Mouse (Mus musculus) midbrain, embryonic 16.5 days (tissue): Measurements from ENCODE around the gene Acsm3. TPM values are rescaled to one million over a fixed set of nuclear protein-coding genes. Genes with fewer than 3 reads are reported as not detected.

Experiments used
- ATAC-seq: fragments of 200-750 bp; cut with Nextera tagmentation; 2 replicates; pipeline ENCODE4 v1.8.0; 2017; ENCODE audit warnings: moderate TSS enrichment
- H3K27ac ChIP-seq: fragments of 300-500 bp; sonication (generic); 2 replicates; pipeline ENCODE4 v1.5.1; 2014; ENCODE audit warnings: mild to moderate bottlenecking, low read length, mixed read lengths
- H3K27me3 ChIP-seq: fragments of 300-500 bp; sonication (generic); 2 replicates; pipeline ENCODE4 v1.6.1; 2014; ENCODE audit warnings: low read depth, low read length, mixed read lengths; ENCODE audit not compliant: control insufficient read depth, insufficient read depth
- H3K36me3 ChIP-seq: fragments of 300-500 bp; sonication (generic); 2 replicates; pipeline ENCODE4 v1.6.1; 2014; ENCODE audit warnings: mild to moderate bottlenecking, low read length, moderate library complexity, mixed read lengths; ENCODE audit not compliant: control insufficient read depth, insufficient read depth
- H3K4me1 ChIP-seq: fragments of 300-500 bp; sonication (generic); 2 replicates; pipeline ENCODE4 v1.6.1; 2014; ENCODE audit warnings: mild to moderate bottlenecking, low read length, mixed read lengths; ENCODE audit not compliant: control insufficient read depth, insufficient read depth
- H3K4me2 ChIP-seq: fragments of 300-500 bp; sonication (generic); 2 replicates; pipeline ENCODE4 v1.6.1; 2014; ENCODE audit warnings: mild to moderate bottlenecking, low read length, mixed read lengths
- H3K4me3 ChIP-seq: fragments of 300-500 bp; sonication (generic); 2 replicates; pipeline ENCODE4 v1.5.1; 2014; ENCODE audit warnings: low read depth, mild to moderate bottlenecking, low read length, moderate library complexity, mixed read lengths
- H3K9ac ChIP-seq: fragments of 300-500 bp; sonication (generic); 2 replicates; pipeline ENCODE4 v1.6.1; 2014; ENCODE audit warnings: low read depth, low read length, mixed read lengths
- H3K9me3 ChIP-seq: fragments of 300-500 bp; sonication (generic); replicated peaks from 2 replicates; pipeline ENCODE4 v1.6.1; 2014; ENCODE audit warnings: mild to moderate bottlenecking, low read length, mixed read lengths; ENCODE audit not compliant: control insufficient read depth, poor library complexity, severe bottlenecking
- WGBS: fragments of 180-500 bp; shearing (Covaris S2); extraction: QIAGEN DNeasy Blood & Tissue Kit; methylation state at CpG from one replicate; pipeline ENCODE4 v1.1.7; 2014; 5-methylcytosine and 5-hydroxymethylcytosine counted together
- polyA plus RNA-seq: library from polyadenylated mRNA; unstranded; fragments of >200 nt; fragmentation: Nextera tagmentation; extraction: Ambion mirVana; gene quantifications from 2 replicates; pipeline ENCODE4 v1.2.1, GENCODE M21; 2015

Acsm3 gene
- polyA plus RNA-seq, 1 experiment from 2014 or later = not detected

GRCm38 (mm10) chr7:119835996-119836777 lies 75.5 kb downstream of the Acsm3 start:
- ATAC-seq = no peak
- 98% methylated on average over 4 of the region's 4 CpGs for WGBS
- H3K27me3 ChIP-seq = no peaks in the 10 kb centered on the region

More at GRCm38 (mm10) chr7:119835996-119836777, 75.5 kb downstream of the Acsm3 start:
- Histone ChIP-seq H3K9me3 (no peaks in the 10 kb centered on the region), H3K9ac (no peak overlapping the region), H3K36me3 (no peaks in the 10 kb centered on the region; the same call in 1 of the 2 replicates), H3K4me1 (no peaks in the 10 kb centered on the region), H3K4me3 (no peak overlapping the region), H3K27ac (no peak overlapping the region), H3K4me2 (no peak overlapping the region)

Other genes with a start within 250 kb of the Acsm3 start
- 0.18 TPM in 1 of 2 replicates, not detected in the other for gene Acsm5, start 241.5 kb upstream of the Acsm3 start, polyA plus RNA-seq
- 0.08 and 0.10 TPM in 2 replicates for gene Pdilt, start 237.4 kb upstream of the Acsm3 start, polyA plus RNA-seq
- gene Acsm2, start 206.6 kb upstream of the Acsm3 start, polyA plus RNA-seq = not detected in 2 replicates
- not detected in 2 replicates for gene Acsm1, start 153.9 kb upstream of the Acsm3 start, polyA plus RNA-seq
- gene Acsm4, start 70.9 kb upstream of the Acsm3 start, polyA plus RNA-seq = not detected in 2 replicates
- 85.8 and 89.6 TPM in 2 replicates for gene Thumpd1, start 40.1 kb upstream of the Acsm3 start, polyA plus RNA-seq
- gene Rexo5, start 33.1 kb downstream of the Acsm3 start, polyA plus RNA-seq = 8.4 and 8.8 TPM in 2 replicates
- 16.5 and 18.3 TPM in 2 replicates for gene Eri2, start 33.1 kb downstream of the Acsm3 start, polyA plus RNA-seq
- 22.3 and 23.8 TPM in 2 replicates for gene Lyrm1, start 134.9 kb downstream of the Acsm3 start, polyA plus RNA-seq
- 19.1 and 19.8 TPM in 2 replicates for gene Dcun1d3, start 135.4 kb downstream of the Acsm3 start, polyA plus RNA-seq